Mouse (Mus musculus) ES-Bruce4 (cell line): ENCODE data around the gene Abhd14a.

Experiments used
- CTCF ChIP-seq: IDR thresholded peaks from one replicate; pipeline ENCODE4 v1.8.1; 2011; ENCODE audit warnings: low read depth, low read length
- EP300 ChIP-seq: IDR thresholded peaks from 2 replicates; pipeline ENCODE4 v1.6.1; 2011; ENCODE audit warnings: low read depth, low read length; ENCODE audit not compliant: insufficient read depth
- POLR2A ChIP-seq: IDR thresholded peaks from one replicate; pipeline ENCODE4 v1.8.1; 2011; ENCODE audit warnings: low read length; ENCODE audit not compliant: insufficient read depth

- TF ChIP-seq CTCF (no peak), POLR2A (no peak), EP300 (no peak)
These were observed 49.7 kb downstream of the Abhd14a start for GRCm38 (mm10) chr9:106397733-106398132.
